Mouse (Mus musculus) C2C12 (cell line): ENCODE results near the gene Gm20388. TPM values are rescaled to one million over a fixed set of nuclear protein-coding genes. Genes with fewer than 3 reads are reported as not detected.

Source experiments
- H3K27me3 ChIP-seq: one replicate; pipeline ENCODE4 v1.6.1; 2011; ENCODE audit not compliant: control insufficient read depth, insufficient read depth, insufficient read length
- H3K36me3 ChIP-seq: one replicate; pipeline ENCODE4 v1.6.1; 2011; ENCODE audit not compliant: control insufficient read depth, insufficient read depth
- H3K4me3 ChIP-seq: one replicate; pipeline ENCODE4 v1.5.1; 2011; ENCODE audit warnings: mild to moderate bottlenecking, control low read depth; ENCODE audit not compliant: poor library complexity, insufficient read depth, severe bottlenecking
- H3K79me2 ChIP-seq: one replicate; pipeline ENCODE4 v1.6.1; 2011; ENCODE audit not compliant: control insufficient read depth, insufficient read depth
- H3K79me3 ChIP-seq: one replicate; pipeline ENCODE4 v1.6.1; 2011; ENCODE audit warnings: low read depth, control low read depth
- H3ac ChIP-seq: one replicate; pipeline ENCODE3; 2011; ENCODE audit warnings: low read depth; ENCODE audit not compliant: control insufficient read depth, insufficient read length
- CEBPB ChIP-seq: IDR thresholded peaks from one replicate; pipeline ENCODE4 v1.6.1; 2011; ENCODE audit warnings: low read depth, mild to moderate bottlenecking, control low read depth, moderate library complexity
- CTCF ChIP-seq: IDR thresholded peaks from one replicate; pipeline ENCODE4 v1.5.1; 2011; ENCODE audit not compliant: control insufficient read depth, insufficient read depth, insufficient read length
- FOSL1 ChIP-seq: IDR thresholded peaks from one replicate; pipeline ENCODE4 v1.8.0; 2011; ENCODE audit warnings: mild to moderate bottlenecking, low read length; ENCODE audit not compliant: poor library complexity, insufficient read depth, severe bottlenecking
- MAX ChIP-seq: IDR thresholded peaks from one replicate; pipeline ENCODE4 v1.6.1; 2011; ENCODE audit warnings: mild to moderate bottlenecking, control low read depth
- MYOD1 ChIP-seq: IDR thresholded peaks from one replicate; pipeline ENCODE4 v1.6.1; 2011; ENCODE audit warnings: low read depth; ENCODE audit not compliant: control insufficient read depth, insufficient read length
- MYOG ChIP-seq: IDR thresholded peaks from one replicate; pipeline ENCODE4 v1.6.1; 2011; ENCODE audit not compliant: control insufficient read depth, insufficient read length; ENCODE audit errors: extremely low read depth
- USF1 ChIP-seq: IDR thresholded peaks from one replicate; pipeline ENCODE4 v1.6.1; 2011; ENCODE audit warnings: low read depth, mild to moderate bottlenecking, control low read depth, moderate library complexity
- polyA plus RNA-seq: library from polyadenylated mRNA; unstranded; fragments of >200 nt; fragmentation: generic; extraction: Trizol; gene quantifications from one replicate; pipeline ENCODE4 v1.2.1, GENCODE M21; 2012; ENCODE audit warnings: missing spikeins

Gm20388 gene
- polyA plus RNA-seq, 1 experiment = 15.0 TPM

DNA sequence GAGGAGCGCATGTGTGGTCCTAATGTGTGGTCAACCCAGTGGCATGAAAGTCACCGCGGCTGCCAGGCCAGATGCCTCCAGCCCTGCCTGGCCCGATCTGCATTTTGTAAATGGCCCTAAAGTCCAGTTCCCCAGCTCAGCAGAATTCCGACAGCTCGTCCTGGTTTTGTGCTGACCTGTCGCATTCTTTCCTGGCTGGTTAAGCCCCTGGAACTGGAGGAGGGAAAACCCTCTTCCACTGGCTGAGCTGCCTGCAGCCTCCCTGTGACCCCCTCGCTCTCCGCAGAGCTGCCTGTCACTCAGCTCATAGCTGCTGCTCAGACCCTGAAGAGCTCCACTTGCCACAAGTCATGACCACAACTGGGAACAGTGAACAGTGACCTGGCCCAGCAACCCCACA is 1369.8 kb downstream of the Gm20388 start:
- TF ChIP-seq USF1 = no peak
- no peak for TF ChIP-seq MYOG
- no peak for TF ChIP-seq MAX
- no peak for TF ChIP-seq CTCF
- TF ChIP-seq FOSL1 = no peak
- no peak for TF ChIP-seq MYOD1
- TF ChIP-seq CEBPB = no peak
- Histone ChIP-seq H3K79me2 (no peaks in the 10 kb centered on the region), H3ac (no peak overlapping the region), H3K4me3 (no peak overlapping the region), H3K36me3 (no peaks in the 10 kb centered on the region), H3K79me3 (no peaks in the 10 kb centered on the region), H3K27me3 (peaks cover 3% of the 10 kb centered on the region)

- Histone ChIP-seq H3ac (no peak overlapping the region), H3K36me3 (no peaks in the 10 kb centered on the region), H3K4me3 (no peak overlapping the region), H3K79me3 (no peaks in the 10 kb centered on the region), H3K27me3 (no peaks in the 10 kb centered on the region), H3K79me2 (no peaks in the 10 kb centered on the region)
- TF ChIP-seq MYOD1 = peak; percentile 12
- no peak for TF ChIP-seq CTCF
Observed at GRCm38 (mm10) chr8:121289346-121289745, 1378.7 kb downstream of the Gm20388 start.

DNA sequence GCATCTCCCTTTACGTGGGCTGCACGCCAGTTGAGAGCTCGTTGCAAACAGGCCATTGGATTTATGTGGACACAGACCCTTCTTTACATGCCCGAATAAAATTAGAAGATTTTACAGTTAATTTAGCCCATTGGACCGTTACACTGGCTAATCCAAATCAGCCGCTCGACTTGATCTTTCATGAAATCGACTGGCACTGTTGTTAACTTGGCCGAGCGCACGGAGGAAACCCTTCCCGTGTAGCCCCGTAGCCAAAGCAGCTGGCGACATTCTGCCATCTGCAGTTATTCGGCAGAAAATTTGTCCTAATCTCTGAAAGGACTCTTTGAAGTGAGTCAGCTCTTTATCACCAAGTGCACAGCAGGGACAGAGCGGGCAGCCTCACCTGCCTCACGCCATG is 1379.9 kb downstream of the Gm20388 start:
- H3K27me3 ChIP-seq = no peaks in the 10 kb centered on the region
- H3K4me3 ChIP-seq = no peak overlapping the region
- TF ChIP-seq MAX = no peak
- TF ChIP-seq MYOD1 = no peak
- no peak for TF ChIP-seq MYOG
- no peak for TF ChIP-seq USF1
- no peak for TF ChIP-seq CTCF
- no peak for TF ChIP-seq FOSL1
- TF ChIP-seq CEBPB = no peak
- H3K79me3 ChIP-seq = no peaks in the 10 kb centered on the region
- no peak overlapping the region for H3ac ChIP-seq
- no peaks in the 10 kb centered on the region for H3K79me2 ChIP-seq
- H3K36me3 ChIP-seq = no peaks in the 10 kb centered on the region

GRCm38 (mm10) chr8:121293418-121293817 is 1382.8 kb downstream of the Gm20388 start:
- Histone ChIP-seq H3K27me3 (no peaks in the 10 kb centered on the region), H3K79me3 (no peaks in the 10 kb centered on the region)

GRCm38 (mm10) chr8:121294234-121295108 is 1383.8 kb downstream of the Gm20388 start:
- TF ChIP-seq MYOG = no peak
- Histone ChIP-seq H3K79me3 (no peaks in the 10 kb centered on the region), H3K36me3 (no peaks in the 10 kb centered on the region), H3K4me3 (no peak overlapping the region), H3K27me3 (no peaks in the 10 kb centered on the region), H3ac (no peak overlapping the region), H3K79me2 (no peaks in the 10 kb centered on the region)

More at GRCm38 (mm10) chr8:121293418-121293817, 1382.8 kb downstream of the Gm20388 start:
- no peaks in the 10 kb centered on the region for H3K79me2 ChIP-seq
- no peaks in the 10 kb centered on the region for H3K36me3 ChIP-seq
- no peak overlapping the region for H3K4me3 ChIP-seq
- no peak for TF ChIP-seq MYOD1
- no peak for TF ChIP-seq CTCF
- peak; percentile 40 for TF ChIP-seq MAX
- no peak for TF ChIP-seq USF1
- TF ChIP-seq CEBPB = peak; percentile 73
- peak overlapping the region; percentile 14 for H3ac ChIP-seq

DNA sequence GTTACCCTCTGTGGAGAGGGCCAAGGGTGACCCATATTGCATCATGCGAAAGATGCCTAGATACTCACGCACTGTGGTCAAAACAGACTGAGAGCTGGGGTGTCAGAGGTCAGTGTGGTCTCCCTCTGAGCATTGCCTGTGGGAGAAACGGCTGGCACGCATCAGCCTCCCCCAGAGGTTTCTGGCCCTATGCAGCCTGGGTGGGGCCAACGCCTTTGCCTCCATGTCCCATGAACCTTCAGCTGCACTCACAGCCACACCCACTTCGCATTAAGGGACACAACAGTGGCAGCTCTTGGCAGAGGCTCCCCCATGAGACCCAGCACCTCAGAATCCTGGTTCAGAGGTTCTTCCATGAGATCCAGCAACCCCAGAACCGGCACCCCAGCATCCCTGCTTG is 1385.4 kb downstream of the Gm20388 start:
- no peak overlapping the region for H3ac ChIP-seq
- H3K79me3 ChIP-seq = no peaks in the 10 kb centered on the region
- H3K79me2 ChIP-seq = no peaks in the 10 kb centered on the region
- TF ChIP-seq MAX (no peak), CTCF (no peak), MYOG (no peak), CEBPB (no peak), MYOD1 (no peak), FOSL1 (no peak), USF1 (no peak)
- no peaks in the 10 kb centered on the region for H3K36me3 ChIP-seq
- H3K27me3 ChIP-seq = no peaks in the 10 kb centered on the region
- H3K4me3 ChIP-seq = no peak overlapping the region
